Mouse (Mus musculus) right cerebral cortex, postnatal 4 days (tissue): Measurements from ENCODE around the gene Robo1.

Source experiments
- DNase-seq: peaks from one replicate; pipeline ENCODE4 v3.0.0-alpha.2; 2022

Robo1 gene

GRCm38 (mm10) chr16:72610661-72611112 is 302.6 kb downstream of the Robo1 start:
- DNase-seq = no peak

DNA sequence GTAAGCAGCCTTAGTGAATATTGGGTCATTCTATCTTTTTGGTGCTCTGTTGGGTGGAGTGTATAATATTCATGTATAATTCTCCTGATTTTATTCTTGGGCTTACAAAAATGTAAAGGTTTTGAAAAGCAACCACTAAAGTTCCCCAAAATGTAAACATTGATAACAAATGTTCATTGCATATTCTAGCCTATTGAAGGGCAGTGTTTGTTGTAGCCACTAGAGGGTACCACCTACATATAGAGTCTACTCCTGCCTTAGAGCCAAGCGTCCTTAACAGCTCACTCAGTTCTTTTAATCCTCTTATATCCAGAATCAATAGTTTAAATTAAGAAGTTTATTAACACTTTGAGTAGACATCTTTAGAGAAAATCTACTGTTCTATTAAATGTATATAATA is 306.8 kb downstream of the Robo1 start:
- no peak for DNase-seq

GRCm38 (mm10) chr16:72615360-72615759 is 307.3 kb downstream of the Robo1 start:
- DNase-seq = no peak

GRCm38 (mm10) chr16:72622371-72622770 is 314.3 kb downstream of the Robo1 start:
- no peak for DNase-seq

DNA sequence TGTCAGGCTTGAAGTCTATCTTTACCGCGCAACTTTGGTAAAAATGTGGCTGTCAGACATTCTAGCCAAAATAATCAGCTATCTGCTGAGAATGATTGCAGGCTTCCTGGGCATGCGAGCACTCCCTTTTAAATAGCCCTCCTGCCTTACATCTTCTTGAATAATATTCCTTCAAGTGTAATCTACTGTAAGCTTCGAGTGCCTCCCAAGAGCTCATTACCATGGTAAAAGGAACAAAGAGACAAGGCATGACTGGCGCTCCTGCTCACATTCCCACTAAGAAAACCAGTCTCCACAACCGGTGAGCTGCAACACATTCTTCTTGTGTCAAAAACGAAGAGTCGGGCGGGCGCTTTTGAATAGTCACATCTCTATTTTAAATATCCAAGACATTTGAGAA is 314.8 kb downstream of the Robo1 start:
- DNase-seq = no peak

- DNase-seq = no peak
Observed at GRCm38 (mm10) chr16:72633846-72634245, 325.7 kb downstream of the Robo1 start.

DNA sequence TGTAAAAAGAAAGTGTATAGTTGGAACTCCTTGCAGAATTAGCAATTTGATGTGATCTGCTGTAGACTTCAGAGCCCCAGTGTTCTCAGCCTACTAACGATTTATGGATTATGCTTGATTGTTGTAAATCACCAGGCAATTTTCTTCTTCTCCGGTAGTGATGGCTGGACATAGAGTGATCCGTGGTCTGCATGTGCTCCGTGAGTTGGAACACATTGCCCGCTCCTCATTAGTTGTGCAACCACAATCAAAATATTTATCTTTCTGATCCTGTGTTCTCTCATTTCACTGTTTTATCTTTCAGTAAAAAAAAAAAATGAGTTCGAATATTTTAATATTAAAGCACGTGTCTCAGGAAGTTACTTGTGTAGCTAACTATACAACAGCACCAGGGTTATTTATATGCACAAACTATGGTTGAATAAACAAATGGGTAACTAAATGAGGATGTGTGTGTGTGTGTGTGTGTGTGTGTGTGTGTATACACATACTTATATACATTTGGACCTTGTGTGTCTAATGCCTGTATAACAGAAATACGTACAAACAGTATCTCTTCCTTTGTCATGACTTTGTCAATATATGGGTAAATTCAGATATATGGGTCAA is 331.3 kb downstream of the Robo1 start:
- no peak for DNase-seq

DNA sequence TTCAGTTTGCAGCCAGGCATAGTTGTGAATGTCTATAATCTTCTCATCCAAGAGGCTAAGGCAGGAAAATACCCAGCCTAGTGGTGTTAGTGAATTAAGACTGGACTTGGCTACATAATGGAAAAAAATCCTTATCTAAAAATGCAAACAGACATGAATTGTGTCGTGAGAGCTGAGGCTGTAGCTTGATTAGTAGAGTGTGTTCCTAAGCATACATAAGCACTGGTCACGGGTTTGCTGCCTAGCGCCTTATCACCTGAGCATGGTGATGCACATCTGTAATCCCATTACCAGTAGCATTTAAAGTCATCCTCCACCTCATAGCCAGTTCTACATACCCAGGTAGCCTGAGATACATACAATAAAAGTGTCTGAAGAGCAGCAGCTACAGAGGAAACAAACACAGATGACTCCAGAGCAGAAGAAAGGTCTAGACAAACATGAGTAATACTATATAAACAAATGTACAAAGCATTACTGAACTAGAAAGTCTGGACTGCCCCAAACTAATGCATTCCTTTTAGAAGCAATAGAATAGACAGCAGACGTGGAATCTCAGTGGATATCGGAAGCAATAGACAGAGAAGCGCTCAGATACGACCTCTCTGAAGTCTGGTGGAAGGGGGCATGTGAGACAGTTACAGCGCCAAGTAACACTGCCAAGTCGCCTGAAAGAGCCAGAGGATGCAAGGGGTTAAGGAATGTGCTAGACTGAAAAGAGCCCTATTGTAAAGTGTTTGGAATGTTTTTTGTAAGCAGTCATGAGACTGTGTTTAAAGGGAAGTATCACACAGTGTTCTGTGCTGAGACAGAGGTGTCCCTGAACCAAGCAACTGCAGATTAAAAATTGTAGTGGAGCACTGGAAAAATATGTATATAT is 333.1 kb downstream of the Robo1 start:
- DNase-seq = no peak

DNA sequence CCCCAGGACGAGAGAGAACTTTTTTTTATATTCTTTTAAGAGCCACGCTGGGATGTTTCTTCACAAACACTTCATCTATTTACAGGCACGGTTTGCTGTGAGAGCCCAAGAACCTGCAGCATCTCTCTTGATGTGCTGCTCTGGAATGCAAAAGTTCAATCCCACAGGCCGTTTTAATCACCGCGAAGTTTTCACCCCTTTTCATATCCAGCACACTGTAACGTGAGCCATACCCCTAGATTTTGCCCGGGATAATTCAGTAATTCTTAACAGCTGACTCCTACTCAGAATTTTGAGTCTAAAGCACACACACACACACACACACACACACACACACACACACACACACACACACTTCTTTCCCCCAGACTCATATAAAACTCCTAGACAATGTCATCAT is 337.8 kb downstream of the Robo1 start:
- no peak for DNase-seq

GRCm38 (mm10) chr16:72649314-72649713 is 341.2 kb downstream of the Robo1 start:
- peak; percentile 16 for DNase-seq

DNA sequence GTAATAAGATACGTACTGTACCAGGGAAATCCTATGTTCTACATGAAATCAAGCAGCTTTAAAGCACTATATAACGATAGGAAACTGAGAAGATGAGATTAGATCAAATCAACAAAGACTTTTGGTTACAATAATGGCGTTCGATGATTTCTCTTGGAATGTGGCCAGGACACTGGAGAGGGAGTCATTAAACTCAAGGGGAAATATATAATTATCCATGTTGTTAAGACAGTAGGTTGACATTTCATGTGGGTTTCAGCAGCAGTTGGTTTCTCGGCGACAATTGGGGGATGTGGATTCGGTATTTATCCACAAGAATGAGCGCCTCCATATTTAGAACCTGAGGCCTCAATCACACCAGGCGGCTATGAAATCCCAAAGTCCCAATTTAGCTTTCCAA is 347.3 kb downstream of the Robo1 start:
- no peak for DNase-seq

GRCm38 (mm10) chr16:72662837-72663350 is 354.8 kb downstream of the Robo1 start:
- peak; percentile 66 for DNase-seq

DNA sequence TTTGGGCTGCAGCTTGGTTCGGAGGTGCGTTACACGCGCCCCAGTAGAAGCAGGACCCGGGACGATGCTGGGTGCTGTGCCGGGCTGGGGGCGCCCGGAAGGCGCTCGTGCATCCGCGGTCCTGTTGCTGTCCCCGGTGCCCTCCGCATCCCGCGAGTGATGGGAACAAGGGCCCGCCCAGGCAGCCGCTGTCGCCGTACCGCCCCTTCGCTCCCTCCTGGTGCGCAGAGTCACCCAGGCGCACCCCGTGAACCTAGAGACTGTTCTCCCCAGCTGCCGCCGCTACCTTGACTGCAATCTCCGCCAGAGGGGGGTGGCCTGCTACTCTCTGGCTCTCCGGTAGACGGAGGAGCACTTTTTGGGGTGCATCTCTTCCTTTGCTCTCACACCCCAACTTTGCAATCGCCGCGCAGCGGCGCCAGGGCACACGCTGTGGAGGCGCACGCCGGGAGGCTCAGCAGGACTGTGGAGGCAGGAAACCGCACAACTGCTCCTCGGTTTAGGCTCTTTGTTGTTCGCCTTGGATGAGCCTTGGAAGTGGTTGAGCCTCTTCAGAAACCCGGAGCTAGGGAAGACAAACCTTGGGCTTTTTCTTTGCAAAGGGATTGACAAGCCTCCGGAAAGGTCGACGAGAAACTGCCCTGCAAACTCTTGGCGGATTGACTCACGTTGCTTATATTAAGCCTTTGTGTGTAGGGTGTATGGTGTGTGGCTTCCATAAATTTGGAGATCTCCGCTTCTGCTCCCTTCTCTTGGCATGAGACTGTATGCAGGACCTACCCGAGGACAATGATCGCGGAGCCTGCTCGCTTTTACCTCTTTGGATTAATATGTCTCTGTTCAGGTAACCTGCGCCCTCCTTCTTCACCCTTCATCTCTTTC is 355.5 kb downstream of the Robo1 start:
- DNase-seq = peak; percentile 51

DNA sequence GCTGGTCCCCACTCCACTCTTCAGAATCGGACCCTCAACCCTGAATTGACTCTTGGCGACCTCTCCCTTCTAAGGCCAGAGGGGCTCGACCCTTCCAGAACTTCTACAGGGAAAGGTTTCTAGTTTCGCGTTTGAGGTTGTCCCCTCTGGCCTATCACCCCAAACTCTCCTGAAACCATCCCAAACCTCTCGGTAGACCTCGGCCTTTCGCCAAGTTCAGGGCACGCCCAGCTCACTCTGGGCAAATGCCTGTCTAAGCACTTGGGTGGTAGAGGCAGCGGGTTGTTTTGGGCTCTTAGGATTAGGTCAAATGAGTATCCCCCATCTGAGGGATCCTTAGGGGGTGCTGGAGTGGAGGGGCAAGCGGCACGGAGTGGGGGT is 356.1 kb downstream of the Robo1 start:
- no peak for DNase-seq

DNA sequence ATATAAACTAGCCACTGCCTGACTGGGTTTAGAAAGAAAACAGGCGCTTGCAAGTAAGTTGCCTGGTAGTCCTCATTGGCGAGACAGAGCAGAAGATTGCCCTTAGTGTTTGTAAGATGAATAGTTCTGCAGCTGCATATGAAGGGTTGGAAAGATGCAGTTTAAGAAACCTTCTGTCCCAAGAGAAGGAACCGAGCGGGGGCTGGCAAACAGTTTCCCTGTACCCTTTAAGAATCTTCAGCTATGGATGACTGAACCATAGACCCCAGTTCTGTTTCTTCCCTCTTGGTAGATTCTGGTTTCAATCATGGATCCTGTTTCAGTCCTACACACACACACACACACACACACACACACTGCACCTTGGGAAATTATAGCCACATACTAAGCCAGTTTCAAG is 356.7 kb downstream of the Robo1 start:
- DNase-seq = no peak

GRCm38 (mm10) chr16:72665454-72665853 is 357.3 kb downstream of the Robo1 start:
- DNase-seq = no peak

DNA sequence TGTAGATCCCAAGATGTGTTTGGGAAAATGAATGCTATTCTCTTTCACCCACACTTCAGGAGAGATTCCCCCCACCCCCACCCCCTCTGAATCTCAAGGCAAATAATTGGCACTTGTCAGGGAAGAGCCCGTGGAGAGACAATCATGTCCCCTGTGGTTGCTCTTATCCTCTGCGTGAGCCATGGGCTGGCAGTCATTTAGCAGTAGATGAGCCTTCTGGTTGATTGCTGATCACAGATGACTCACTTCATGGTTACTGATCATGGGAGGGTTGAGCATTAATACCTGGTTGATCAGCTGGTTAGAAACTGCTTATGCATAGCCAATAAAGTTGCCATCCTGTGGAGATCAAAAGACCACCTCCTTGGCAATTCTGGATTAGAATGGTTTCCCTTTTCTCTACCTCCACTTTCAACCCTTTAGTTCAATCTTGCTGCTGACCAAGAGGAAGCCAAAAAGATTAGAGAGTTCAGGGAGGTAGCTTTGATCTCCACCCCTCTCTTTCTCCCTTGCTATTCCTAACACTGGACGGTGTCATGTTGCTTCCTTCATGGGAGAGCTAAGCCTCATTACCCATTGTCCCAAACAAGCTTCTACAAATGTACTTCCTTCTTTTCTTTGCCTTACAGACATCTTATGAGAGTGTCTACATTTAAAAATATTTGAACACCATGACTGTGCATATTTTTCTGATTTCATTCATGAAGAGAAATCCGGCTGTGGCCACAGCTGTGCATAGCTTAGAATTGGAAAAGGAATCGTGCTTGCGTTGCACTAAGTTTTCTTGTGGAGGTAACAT is 362.3 kb downstream of the Robo1 start:
- DNase-seq = no peak

DNA sequence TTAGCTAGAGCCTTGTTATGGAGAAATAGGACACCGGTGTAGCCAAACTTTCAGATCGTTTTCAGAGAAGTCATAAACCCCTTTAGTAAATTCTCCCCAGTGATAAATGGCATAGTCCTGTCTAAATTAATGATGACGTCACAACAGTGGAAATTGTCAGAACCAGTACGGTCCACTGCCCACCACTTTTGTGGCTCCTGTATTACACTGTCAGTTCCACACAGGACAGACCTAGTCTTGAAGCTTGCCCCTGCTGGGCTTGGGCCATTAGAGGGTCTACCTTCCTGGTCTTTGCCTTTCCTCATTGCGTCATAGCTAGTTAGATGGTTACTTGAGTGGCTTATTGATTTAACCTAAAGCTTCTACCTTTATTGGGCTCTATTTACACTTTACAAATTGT is 369.1 kb downstream of the Robo1 start:
- no peak for DNase-seq

GRCm38 (mm10) chr16:72678450-72678849 is 370.3 kb downstream of the Robo1 start:
- DNase-seq = no peak

DNA sequence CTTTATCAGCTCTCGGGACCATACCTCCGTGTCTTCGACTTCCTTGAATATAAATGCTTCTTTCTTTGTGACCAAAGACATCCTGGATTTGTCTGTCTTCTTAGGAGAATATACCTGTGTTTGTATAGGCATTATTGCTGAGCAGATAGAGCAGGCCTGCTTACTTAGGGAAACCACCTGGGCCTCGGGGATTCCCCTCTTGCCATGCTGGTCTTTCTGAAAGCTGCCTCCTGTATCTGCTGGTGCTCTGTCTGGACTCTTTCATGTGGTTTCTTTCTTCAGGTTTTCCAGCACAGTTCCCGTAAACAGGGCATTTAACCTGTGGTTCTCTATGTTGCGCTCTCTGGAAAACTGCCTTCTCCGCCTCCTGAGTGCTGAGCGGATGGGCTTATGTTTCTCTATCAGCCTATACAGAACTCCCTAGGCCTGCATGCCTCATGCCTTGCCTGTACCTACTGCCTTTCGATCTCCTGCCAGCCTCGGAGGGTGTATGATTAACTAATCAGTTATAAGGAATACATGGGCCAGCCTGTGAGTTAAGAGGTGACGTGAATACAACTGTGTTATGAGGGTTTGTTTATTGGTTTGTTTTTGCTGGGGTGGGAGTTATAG is 370.9 kb downstream of the Robo1 start:
- DNase-seq = no peak

GRCm38 (mm10) chr16:72685604-72686479 is 377.7 kb downstream of the Robo1 start:
- DNase-seq = no peak
